Mouse (Mus musculus) cerebellum, adult 2 months (tissue): ENCODE data around the gene Gria1.

Experiments
- CTCF ChIP-seq: fragments of 200-500 bp; IDR thresholded peaks from 2 replicates; pipeline ENCODE4 v1.5.1; 2011; ENCODE audit warnings: low read depth, mild to moderate bottlenecking, control low read depth, low read length, moderate library complexity, borderline replicate concordance; ENCODE audit not compliant: insufficient read depth
- POLR2A ChIP-seq: fragments of 200-500 bp; IDR thresholded peaks from 2 replicates; pipeline ENCODE4 v1.6.1; 2011; ENCODE audit warnings: low read length, control low read depth, borderline replicate concordance; ENCODE audit not compliant: insufficient read depth

DNA sequence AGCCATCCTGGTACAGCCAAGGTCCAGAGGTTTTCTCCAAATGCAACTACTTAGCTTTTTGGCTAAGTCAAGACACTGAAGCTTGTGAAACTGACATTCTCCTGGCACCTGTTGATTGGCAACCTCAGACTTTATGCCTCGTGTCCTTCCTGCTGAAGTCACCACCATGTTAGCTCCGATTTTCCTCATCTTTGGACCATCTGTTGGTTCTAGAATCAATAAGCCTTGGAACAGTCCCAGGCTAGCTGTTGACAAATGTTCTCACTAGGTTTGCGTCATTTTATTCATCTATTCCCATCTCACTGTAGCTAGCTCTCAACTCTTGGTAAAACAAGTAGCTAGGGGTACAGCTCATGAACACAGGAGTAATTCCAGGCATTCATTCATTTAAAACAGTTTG is 51.3 kb downstream of the Gria1 start:
- TF ChIP-seq POLR2A (no peak), CTCF (no peak)
